Mouse (Mus musculus) G1E-ER4 (cell line): Measurements from ENCODE around the gene Ppm1j. TPM values are rescaled to one million over a fixed set of nuclear protein-coding genes. Genes with fewer than 3 reads are reported as not detected.

ENCODE experiments used
- GATA1 ChIP-seq: IDR thresholded peaks from one replicate; pipeline ENCODE4 v1.8.0; 2012; ENCODE audit warnings: low read length, inconsistent platforms
- polyA plus RNA-seq: library from polyadenylated mRNA; stranded (reverse); fragments of >175 nt; gene quantifications from 2 replicates; pipeline ENCODE4 v1.2.3, GENCODE M21; 2012

Ppm1j gene
- not detected in 2 replicates for polyA plus RNA-seq

GRCm38 (mm10) chr3:104780561-104781420 lies at the start of gene Ppm1j:
Gene Ppm1j, plus strand, starts transcription at chr3:104781056.
- no peak for TF ChIP-seq GATA1

DNA sequence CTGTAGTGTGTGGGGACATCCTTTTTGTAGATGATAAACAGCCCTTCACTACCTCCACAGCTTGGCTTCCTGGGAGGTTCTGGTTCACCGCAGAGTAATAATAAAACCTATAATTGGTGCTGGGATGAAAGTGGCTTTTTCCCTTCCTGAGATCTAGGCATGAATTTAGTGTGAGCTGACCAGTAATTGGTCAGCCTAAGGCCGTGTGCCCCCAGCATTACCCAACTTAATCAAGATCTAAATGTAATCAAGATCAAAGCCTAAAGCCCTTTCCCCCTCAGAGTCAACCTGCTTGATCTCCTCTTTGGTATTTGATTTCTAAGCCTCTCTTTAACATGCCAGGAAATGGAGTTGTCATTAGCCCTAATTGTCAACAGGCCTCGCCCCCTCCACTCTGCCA lies 47.9 kb upstream of the Ppm1j start:
- TF ChIP-seq GATA1, result no peak

DNA sequence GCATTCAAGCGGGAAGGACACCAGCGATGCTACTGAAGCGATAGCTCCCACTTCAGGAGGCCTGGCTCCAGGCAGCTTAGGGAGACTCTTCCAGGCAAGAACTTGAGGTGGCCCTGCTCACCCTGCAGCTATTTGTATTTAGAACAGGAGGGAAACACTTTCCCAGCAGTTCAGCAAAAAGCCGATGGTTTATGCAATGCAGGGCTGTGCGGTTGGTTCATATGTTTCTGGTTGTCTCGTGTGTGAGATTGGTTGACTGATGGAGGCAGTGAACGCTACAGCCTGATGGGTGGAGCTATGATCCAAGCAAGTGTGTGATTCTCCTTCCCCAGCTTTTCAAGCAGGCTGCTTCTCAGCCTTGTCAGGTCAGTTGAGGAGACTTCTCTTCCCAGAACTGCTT lies 46.2 kb upstream of the Ppm1j start:
- TF ChIP-seq GATA1, result no peak

DNA sequence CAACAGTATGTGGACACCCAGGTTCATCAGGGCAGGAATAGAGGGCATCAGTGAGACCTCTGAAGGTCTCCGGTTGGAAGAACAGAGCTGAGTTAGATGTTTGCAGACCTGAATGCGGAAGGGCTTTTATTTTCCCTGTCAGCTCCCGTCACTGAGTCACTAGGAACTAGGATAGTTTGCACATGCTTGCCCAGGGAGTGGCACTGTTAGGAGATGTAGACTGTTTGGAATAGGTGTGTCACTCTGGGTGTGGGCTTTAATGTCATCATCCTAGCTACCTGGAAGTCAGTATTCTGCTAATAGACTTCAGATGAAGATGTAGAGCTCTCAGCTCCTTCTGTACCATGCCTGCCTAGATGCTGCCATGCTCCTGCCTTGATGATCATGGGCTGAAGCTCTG lies 38.9 kb upstream of the Ppm1j start:
- no peak for TF ChIP-seq GATA1

- no peak for TF ChIP-seq GATA1
These were observed 37.7 kb upstream of the Ppm1j start for GRCm38 (mm10) chr3:104743161-104743560.

- no peak for TF ChIP-seq GATA1
These were observed 37.0 kb upstream of the Ppm1j start for GRCm38 (mm10) chr3:104743864-104744263.

DNA sequence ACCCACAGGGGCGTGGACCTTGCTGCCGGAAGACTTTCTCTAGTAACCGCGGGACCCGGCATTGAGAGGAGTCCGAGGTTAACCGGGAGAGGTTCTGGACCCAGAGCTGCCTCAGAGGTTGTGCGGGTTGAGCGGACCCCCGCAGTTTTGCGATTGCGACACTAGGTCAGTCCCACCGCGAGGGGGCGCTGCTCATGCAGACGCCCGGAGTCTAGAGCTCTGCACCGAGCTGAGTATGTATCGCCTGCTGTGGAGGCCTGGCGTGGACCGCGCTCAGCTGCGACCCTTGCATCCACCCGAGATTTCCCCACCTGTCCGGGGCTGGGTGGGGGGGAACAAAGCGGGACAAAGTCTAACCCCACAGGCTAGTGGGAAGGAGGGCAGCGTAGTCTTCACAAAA lies 22.4 kb upstream of the Ppm1j start:
- no peak for TF ChIP-seq GATA1

DNA sequence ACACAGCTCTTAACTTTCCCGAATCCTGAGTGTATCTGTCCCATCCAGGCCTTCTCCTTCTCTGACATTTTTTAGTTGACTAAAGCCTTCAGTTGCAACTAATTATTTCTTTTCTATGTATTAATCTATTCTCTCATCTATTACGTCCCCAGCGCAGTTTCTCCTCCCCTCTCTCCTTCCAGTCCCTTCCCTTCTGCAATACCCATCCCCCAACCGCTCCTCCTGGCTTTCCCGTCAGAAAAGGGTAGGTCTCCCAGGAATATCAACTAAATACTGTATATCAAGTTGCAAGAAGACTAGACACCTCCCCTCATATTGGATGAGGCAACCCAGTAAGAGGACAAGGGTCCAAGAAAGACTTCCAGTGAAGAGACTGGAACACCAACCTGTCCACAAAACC lies 22.0 kb upstream of the Ppm1j start:
- TF ChIP-seq GATA1, result no peak

DNA sequence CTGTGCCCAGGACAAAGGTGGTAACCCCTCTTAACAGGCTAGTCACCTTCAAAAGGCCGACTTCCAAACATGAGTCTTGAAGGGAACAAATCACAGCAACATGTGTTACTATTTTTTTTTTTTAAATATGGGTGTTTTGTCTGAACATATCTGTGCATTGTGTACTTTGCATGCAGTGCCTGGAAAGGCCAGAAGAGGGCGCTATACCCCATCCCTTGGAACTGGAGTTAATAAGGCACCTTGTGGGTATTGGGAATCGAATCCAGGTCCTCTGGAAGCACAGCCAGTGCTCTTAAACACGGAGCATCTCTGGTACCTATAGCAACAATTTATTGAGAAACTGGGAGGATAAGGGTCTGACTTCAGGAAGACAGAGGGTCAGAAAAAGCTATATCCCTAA lies 15.8 kb upstream of the Ppm1j start:
- no peak for TF ChIP-seq GATA1

DNA sequence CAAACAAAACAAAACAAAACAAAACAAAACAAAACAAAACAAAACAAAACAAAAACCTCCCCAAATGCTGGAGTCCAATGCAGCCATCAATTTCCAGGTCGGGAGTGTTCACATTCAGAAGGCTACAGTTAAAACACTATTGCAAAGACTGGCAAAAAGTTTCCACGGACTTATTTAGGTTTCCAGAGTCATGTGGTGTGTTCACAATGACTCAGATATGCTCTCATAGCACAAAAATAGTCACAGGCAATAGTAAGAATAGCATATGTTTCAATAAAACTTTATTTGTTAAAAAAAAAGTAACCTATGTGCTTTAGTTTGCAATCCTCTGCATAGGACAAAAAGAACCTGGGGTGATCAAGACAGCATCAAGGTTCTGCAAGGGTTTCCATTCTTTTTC lies 13.7 kb upstream of the Ppm1j start:
- no peak for TF ChIP-seq GATA1

GRCm38 (mm10) chr3:104767716-104768115 lies 13.1 kb upstream of the Ppm1j start:
- TF ChIP-seq GATA1, result no peak

GRCm38 (mm10) chr3:104769135-104769534 lies 11.7 kb upstream of the Ppm1j start:
- TF ChIP-seq GATA1, result no peak

GRCm38 (mm10) chr3:104770035-104770434 lies 10.8 kb upstream of the Ppm1j start:
- TF ChIP-seq GATA1, result no peak

DNA sequence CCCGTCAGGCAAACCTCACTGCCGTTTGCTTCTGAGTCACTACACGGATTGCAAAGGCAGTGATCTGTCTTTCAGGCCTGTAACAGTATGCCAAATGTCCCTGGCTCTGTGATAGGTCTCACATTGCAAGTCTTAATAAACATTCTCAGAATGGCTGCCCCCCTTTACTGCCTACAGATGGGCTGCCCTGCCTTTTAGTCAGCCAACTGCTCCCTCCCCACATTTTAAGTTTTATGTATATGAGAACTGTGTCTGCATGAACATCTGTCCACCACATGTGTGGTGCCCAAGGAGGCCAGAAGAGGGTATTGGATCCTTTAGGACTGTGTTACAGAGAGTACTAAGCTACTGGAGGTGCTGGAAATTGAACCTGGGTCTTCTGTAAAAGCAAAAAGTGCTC lies 9.9 kb upstream of the Ppm1j start:
- no peak for TF ChIP-seq GATA1

GRCm38 (mm10) chr3:104771460-104771859 lies 9.4 kb upstream of the Ppm1j start:
- TF ChIP-seq GATA1, result no peak

DNA sequence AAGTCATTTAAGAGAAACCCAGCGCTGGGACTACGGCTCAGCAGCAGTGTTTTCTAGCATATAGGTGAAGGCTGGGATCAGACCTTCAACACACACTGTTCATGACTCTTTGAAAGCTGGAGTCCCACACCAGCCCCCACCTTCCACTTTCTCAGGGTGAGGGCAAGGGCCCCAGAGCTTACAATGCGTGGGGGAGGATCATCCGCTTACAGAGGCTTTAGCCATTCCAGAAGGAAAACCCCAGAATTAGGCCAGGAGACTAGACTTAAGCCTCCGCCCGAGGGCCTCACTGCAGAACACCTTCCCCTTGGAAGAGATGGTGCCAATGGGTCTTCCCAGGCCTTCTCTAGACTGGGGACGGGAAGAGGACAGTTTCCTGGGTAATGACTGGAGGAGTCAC lies 7.6 kb upstream of the Ppm1j start:
- no peak for TF ChIP-seq GATA1

- TF ChIP-seq GATA1, result no peak
These were observed 3.5 kb upstream of the Ppm1j start for GRCm38 (mm10) chr3:104777342-104777741.

GRCm38 (mm10) chr3:104779949-104780348 lies 907 bp upstream of the Ppm1j start:
- TF ChIP-seq GATA1, result no peak

GRCm38 (mm10) chr3:104781471-104781903 lies 631 bp downstream of the Ppm1j start, which contains the start of gene Fam19a3:
Gene Fam19a3, minus strand, starts transcription at chr3:104781840.
- no peak for TF ChIP-seq GATA1
